Mouse (Mus musculus) adrenal gland (tissue): ENCODE measurements around the gene Cat.

Experiments used
- intact Hi-C: fragments of 180-260 bp; cut with DNase I; formaldehyde crosslinking; loops from one replicate; pipeline ENCODE4 v1.15.1; 2025

Gene Cat

GRCm38 (mm10) chr2:103439710-103440109, 45.2 kb downstream of the Cat start:
- intact Hi-C loops: no loop called here

DNA sequence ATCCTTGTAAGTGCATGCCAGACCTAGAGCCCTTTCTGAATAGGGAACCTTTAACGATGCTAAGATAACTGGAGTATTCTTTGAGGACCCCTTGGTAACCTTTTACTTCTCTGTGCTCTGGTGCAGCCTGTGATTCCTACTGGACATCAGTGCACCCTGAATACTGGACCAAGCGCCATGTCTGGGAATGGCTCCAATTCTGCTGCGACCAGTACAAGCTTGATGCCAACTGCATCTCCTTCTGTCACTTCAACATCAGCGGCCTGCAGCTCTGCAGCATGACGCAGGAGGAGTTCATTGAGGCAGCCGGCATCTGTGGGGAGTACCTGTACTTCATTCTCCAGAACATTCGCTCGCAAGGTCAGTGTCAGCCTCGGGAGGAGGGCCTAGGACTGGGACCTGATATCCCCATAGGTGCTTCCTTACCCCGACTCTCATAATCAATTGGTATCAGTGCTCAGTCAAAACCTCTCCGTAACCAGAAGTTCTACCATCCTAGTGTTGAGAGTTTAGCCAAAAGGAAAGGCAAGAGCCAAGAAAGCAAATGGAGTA, 45.8 kb downstream of the Cat start:
- intact Hi-C loops: no loop called here

GRCm38 (mm10) chr2:103436534-103436933, 48.4 kb downstream of the Cat start:
- intact Hi-C loops: no loop called here

GRCm38 (mm10) chr2:103435110-103435509, 49.9 kb downstream of the Cat start:
- intact Hi-C loops: no loop called here

GRCm38 (mm10) chr2:103432695-103433275, 52.2 kb downstream of the Cat start:
- intact Hi-C loops: no loop called here

GRCm38 (mm10) chr2:103430712-103431111, 54.2 kb downstream of the Cat start:
- intact Hi-C loops: no loop called here

- intact Hi-C loops: loop anchor here (10.0 kb wide), 1 partner anchor 84 kb away; no protein-coding TSS in a partner anchor
Observed at GRCm38 (mm10) chr2:103428356-103428755, 56.6 kb downstream of the Cat start.

DNA sequence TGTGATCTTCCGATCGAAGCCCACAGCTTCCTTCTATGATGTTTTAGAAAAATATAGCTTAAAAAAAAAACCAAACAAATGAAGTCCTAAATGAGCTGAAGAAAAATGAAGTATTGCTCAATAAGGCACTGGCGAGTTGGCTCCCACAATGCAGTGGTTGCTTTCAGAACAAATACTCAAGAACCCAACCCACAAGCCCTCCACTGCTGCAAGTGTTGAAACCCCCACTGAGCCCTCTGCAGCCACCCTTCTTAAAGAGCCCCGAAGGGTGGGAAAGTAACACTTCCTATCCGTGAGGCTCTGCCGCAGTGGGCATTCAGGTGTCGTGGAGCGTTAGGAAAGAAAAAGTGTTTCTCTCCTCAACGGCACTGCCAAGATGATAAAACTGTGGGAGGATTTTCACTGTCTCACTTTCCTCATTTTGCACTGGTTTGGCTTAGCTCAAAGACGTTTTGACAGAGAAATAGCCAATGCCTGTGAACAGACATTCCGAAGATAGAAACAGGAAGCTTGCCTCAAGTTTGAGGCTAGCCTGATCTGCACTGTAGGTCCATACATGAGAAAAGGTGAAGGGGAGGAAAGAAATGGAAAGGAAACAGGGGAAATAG, 59.4 kb downstream of the Cat start:
- intact Hi-C loops: loop anchor here (10.0 kb wide), 1 partner anchor 81 kb away; no protein-coding TSS in a partner anchor

GRCm38 (mm10) chr2:103424349-103425026, 60.5 kb downstream of the Cat start:
- intact Hi-C loops: loop anchor here (5.0 to 10.0 kb wide), 2 partner anchors 80 to 337 kb away; no protein-coding TSS in a partner anchor

DNA sequence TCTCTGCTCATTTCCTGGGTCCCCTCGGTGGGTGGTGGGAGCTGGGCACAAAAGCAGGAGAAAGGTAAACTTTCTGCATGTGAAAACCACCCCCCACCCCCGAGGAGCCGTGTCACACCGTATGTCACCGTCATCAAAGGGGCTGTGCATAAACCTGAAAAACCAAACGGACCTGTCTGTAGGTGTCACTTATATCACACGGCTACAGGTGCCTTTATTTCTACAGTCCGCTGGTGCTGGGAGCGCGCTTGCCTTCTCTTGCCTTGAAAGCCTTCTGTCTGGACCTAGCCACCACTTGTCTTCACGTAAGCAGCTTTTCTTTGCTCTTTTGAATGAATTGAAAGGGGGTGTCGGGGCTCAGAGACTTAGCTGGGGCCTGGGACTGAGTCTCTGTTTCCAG, 61.1 kb downstream of the Cat start:
- intact Hi-C loops: loop anchor here (5.0 to 10.0 kb wide), 2 partner anchors 79 to 337 kb away; no protein-coding TSS in a partner anchor

DNA sequence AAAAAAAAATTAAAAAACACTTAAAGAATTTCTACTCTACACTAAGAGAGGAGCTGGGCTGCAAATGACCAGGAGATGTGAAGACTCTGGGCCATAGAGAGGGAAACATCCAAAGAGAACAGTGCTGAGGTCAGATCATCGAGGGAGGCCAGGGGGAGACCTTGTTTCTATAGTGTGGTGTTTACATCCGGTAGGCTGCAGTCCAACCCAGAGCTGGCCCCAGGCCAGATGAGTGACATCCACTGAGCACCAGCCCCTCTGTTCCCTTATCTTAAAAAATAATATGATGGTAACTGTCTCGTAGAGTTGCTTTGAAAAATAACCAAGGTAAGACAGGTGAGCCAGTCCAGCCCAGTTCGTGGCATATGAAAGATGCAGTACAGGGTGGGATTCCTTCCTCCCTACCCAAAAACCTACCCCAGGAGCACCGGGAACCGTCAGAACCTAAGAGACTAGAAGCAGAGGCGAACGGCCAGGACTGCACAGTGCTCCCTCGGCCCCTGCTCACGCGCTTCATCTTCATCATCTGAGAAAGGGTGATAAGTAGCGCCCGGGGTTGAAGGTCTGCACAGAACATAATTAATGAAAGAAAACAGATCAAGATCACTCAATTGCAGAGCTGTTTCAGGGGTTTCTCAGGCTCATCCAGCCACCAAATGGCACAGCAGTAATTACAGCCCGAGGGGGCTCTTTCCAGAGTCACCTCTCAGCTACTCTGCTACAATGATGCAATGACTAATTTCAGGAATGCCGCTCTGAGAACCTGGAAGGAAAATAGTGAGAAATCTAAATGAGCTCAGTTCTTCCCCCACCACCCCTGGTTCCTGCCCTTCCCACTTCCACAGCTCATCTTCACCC, 64.1 kb downstream of the Cat start:
- intact Hi-C loops: loop anchor here (5.0 to 10.0 kb wide), 2 partner anchors 76 to 334 kb away; no protein-coding TSS in a partner anchor

DNA sequence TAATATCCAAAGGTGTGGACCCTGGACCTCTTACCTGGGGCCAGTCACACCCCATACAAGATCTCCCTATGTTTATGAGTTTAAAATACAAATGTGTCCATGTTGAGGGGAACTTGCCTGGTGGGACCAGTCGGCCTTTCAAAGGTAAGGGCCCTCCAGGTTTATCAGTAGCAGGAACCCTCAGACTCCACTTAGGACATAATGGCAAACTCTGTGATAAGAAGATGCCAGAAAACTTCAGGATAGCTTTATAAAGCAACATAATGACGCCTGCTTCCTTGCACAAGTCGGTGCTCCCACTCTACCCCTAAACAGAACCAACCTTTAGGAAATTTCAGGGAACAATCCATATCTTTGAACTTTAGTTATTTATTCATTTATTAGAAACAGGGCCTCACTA, 69.2 kb downstream of the Cat start:
- intact Hi-C loops: no loop called here

DNA sequence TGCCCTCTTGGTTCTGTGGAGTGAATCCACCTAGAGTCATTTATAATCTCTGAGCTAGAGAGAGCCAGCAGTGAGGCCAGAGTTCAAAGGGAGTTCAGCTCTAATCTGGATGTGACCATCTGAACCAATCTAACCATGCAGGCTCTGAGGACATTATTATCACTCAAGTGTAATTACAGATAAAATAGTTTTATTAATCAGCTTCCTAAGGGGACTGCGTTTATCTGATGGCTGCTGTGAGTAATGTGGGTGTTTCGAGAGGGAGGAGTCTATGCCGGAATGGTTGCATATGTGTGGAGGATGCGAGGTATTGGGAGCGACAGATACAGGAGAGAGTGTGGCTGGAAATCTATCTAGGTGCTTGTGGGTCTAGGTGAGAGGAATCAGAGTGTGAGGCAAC, 71.6 kb downstream of the Cat start:
- intact Hi-C loops: no loop called here

DNA sequence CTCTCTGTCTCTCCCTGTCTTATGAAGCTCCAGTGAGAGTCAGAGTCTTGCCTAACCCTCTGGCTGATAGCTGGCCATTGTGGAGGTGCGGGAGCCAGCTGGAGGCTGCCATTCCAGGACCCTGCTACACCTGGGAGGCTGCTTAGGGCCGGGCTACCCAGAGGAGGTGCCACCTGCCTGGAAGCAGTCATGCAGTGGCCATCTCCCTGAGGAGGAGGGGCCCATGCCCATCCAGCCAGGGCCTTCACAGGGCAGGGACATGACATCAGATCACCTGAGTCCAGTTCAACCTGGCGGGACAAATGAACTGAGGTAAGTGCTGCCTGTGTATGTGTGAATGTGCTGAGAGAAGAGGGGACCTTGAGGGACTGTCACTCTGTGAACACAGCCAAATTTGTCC, 73.1 kb downstream of the Cat start:
- intact Hi-C loops: no loop called here

DNA sequence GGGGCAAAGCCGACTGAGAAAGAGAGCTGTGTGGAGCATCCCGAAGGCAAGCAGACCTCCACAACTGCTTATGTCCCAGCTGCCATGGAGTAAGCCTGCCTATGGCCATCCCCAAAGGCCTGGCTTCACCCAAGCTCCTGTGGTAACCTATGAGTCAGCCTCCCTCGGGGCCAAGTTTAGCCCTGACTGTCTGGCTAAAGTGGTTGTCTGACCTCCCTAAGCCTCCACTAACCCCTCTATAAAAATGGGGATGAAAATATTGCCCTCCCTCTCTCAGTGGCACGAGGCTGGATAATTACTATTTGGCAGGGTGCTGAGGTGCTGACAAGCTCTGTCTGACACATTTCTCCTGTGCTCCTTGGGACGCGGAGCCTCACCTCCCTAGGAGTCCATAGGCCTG, 73.6 kb downstream of the Cat start, which contains the start of gene Elf5:
TSS of gene Elf5 (plus strand) at position 341 of the 400 bp plus-strand sequence.
- intact Hi-C loops: no loop called here

DNA sequence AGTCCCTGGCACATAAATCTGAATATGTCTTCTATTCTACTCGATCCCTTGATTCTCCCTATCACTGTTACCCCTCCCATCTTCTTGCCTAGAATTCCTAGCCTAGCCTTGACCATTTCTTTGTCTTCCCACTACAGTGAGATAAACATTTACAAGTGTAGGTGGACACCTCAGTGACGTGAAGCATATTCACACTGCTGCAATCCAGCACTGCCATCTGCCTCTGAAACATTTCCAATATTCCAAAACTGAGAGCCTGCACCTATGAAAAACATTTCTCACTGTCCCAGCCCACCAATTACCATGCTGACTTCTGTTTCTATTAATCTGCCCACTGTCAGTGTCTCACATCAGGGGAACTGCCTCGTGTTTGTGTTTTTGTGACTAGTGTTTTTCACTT, 78.7 kb downstream of the Cat start:
- intact Hi-C loops: no loop called here
